10 mouse cellular contexts compared by ENCODE assay signal in the genomic region with DNA sequence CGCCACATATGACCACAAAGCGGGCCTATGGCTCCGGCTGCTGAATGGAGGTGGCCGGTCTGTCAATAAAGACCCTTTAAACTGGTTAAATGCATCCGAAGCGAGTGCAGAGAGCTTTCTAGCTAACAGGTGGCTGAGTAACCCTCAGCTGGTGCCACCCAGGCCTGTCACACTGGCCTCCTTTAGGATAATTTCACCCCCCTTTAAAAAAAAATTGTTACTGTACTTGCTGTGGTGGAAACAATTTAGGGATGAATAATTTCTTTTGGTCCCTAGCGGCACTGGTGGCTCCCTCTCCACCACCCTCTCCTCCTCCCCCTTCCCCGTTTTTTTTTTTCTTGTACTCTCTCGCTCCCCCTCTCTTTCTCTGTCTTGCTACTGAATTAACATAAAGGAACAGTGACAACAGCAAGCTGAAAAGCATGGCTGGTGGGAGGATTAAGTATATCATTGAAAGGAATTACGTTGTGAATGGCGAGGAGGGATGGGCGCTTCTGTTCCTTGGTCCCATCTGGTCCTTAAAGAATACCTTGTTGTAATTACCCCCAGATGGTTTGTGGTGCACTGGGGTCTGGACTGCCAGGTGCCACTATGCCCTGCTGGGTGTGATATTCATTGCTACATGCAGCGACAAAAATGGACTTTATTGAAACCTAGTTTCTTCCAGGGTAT.
DNase-seq lines count a peak whose midpoint lies in the region; ATAC-seq and TF ChIP-seq lines count a peak whose summit lies in the region.
"Had no signal": no experiment of that assay in that cellular context is flagged by ENCODE, and none has a peak within 500 bp of the region (broad histone marks: within the 10 kb centered on the region; RNA-seq: fewer than 3 reads in every experiment).

No protein-coding gene starts in this region.

- H3K27ac ChIP-seq in heart, embryonic 14.5 days (replicated peaks in 1 of 2; ENCODE audit: control insufficient read depth in 1 of 2, insufficient read depth in 1 of 2, low read depth in 2 of 2, low read length in 2 of 2), result no peak overlapping the region
- no peak overlapping the region for H3K27ac ChIP-seq in hindbrain, embryonic 12.5 days
- H3K27ac ChIP-seq in midbrain, embryonic 16.5 days (ENCODE audit: low read length), result no peak overlapping the region
- no peak overlapping the region for H3K27ac ChIP-seq in liver, postnatal 0 days (ENCODE audit: low read depth)

- no peak overlapping the region for H3K9ac ChIP-seq in heart, embryonic 14.5 days (ENCODE audit: low read length)
- H3K9ac ChIP-seq in hindbrain, embryonic 12.5 days, result no peak overlapping the region
- peak overlapping the region; percentile 41; the same call in 1 of the 2 replicates for H3K9ac ChIP-seq in midbrain, embryonic 16.5 days (ENCODE audit: low read depth, low read length)
- no peak overlapping the region for H3K9ac ChIP-seq in liver, postnatal 0 days (replicated peaks)

- no peaks in the 10 kb centered on the region for H3K36me3 ChIP-seq in heart, embryonic 14.5 days (ENCODE audit: control insufficient read depth, insufficient read depth, low read length)
- H3K36me3 ChIP-seq in hindbrain, embryonic 12.5 days, result no peaks in the 10 kb centered on the region
- no peaks in the 10 kb centered on the region for H3K36me3 ChIP-seq in midbrain, embryonic 16.5 days (ENCODE audit: control insufficient read depth, insufficient read depth, low read length)
- no peaks in the 10 kb centered on the region for H3K36me3 ChIP-seq in liver, postnatal 0 days (replicated peaks; ENCODE audit: insufficient read depth, low read length)

- H3K4me1 ChIP-seq in heart, embryonic 14.5 days (ENCODE audit: control insufficient read depth in 2 of 2, insufficient read depth in 2 of 2, low read length in 2 of 2), result no peaks in the 10 kb centered on the region
- H3K4me1 ChIP-seq in hindbrain, embryonic 12.5 days, result peaks cover 9% of the 10 kb centered on the region
- H3K4me1 ChIP-seq in midbrain, embryonic 16.5 days (ENCODE audit: control insufficient read depth, insufficient read depth, low read length), result peaks cover 10% of the 10 kb centered on the region
- no peaks in the 10 kb centered on the region for H3K4me1 ChIP-seq in liver, postnatal 0 days (ENCODE audit: insufficient read depth)

- WGBS in heart, embryonic 14.5 days, result 26% methylated on average over 13 of the region's 13 CpGs
- 3% methylated on average over 13 of the region's 13 CpGs for WGBS in hindbrain, embryonic 12.5 days
- 2% methylated on average over 13 of the region's 13 CpGs for WGBS in midbrain, embryonic 16.5 days
- WGBS in liver, postnatal 0 days (ENCODE audit: insufficient replicate concordance), result 31% methylated on average over 13 of the region's 13 CpGs

- ATAC-seq in heart, embryonic 14.5 days (ENCODE audit: insufficient number of reproducible peaks, insufficient read depth, low FRiP score, low read depth), result no peak
- ATAC-seq in hindbrain, embryonic 12.5 days (ENCODE audit: low FRiP score), result peak; percentile 87
- ATAC-seq in midbrain, embryonic 16.5 days, result peak; percentile 80
- no peak for ATAC-seq in granulocyte monocyte progenitor cell, adult 5-6 weeks (replicated peaks; ENCODE audit: poor library complexity, severe bottlenecking)
- no peak for ATAC-seq in liver, postnatal 0 days

- no peak for DNase-seq in heart, postnatal 4 days
- DNase-seq in embryo, embryonic 9.5 days (ENCODE audit: extremely low spot score), result peak; percentile 28
- DNase-seq in cerebellum, adult 9-11 months, result no peak
- no peak for DNase-seq in liver, postnatal 0 days
- DNase-seq: cerebellum, adult 9-10 months; gastrocnemius, postnatal 10 days had no signal

- no peaks in the 10 kb centered on the region for H3K27me3 ChIP-seq in heart, embryonic 14.5 days (ENCODE audit: control insufficient read depth, insufficient read depth, low read length)
- H3K27me3 ChIP-seq in hindbrain, embryonic 12.5 days, result peaks cover 17% of the 10 kb centered on the region
- no peaks in the 10 kb centered on the region for H3K27me3 ChIP-seq in midbrain, embryonic 16.5 days (ENCODE audit: control insufficient read depth, insufficient read depth, low read depth, low read length)
- no peaks in the 10 kb centered on the region for H3K27me3 ChIP-seq in liver, postnatal 0 days (ENCODE audit: insufficient read depth, low read length)

- H3K4me3 ChIP-seq in heart, embryonic 14.5 days (ENCODE audit: control insufficient read depth in 1 of 2, insufficient read depth in 1 of 2, low read depth in 1 of 2, low read length in 2 of 2), result peak overlapping the region in 1 of 2 experiments; percentile 20; a peak in 1 of 4 replicates
- H3K4me3 ChIP-seq in hindbrain, embryonic 12.5 days, result peak overlapping the region; percentile 16
- H3K4me3 ChIP-seq in midbrain, embryonic 16.5 days (ENCODE audit: low read depth, low read length), result peak overlapping the region; percentile 30
- H3K4me3 ChIP-seq in liver, postnatal 0 days (ENCODE audit: low read depth, low read length), result no peak overlapping the region

- H3K4me2 ChIP-seq in heart, embryonic 14.5 days (ENCODE audit: low read length), result peak overlapping the region; percentile 56
- peak overlapping the region; percentile 49 for H3K4me2 ChIP-seq in hindbrain, embryonic 12.5 days (replicated peaks)
- peak overlapping the region; percentile 59 for H3K4me2 ChIP-seq in midbrain, embryonic 16.5 days (ENCODE audit: low read length)
- no peak overlapping the region for H3K4me2 ChIP-seq in liver, postnatal 0 days (ENCODE audit: low read depth, low read length)

- no peaks in the 10 kb centered on the region for H3K9me3 ChIP-seq in heart, embryonic 14.5 days (ENCODE audit: control insufficient read depth, low read length)
- H3K9me3 ChIP-seq in hindbrain, embryonic 12.5 days (replicated peaks), result no peaks in the 10 kb centered on the region
- H3K9me3 ChIP-seq in midbrain, embryonic 16.5 days (replicated peaks; ENCODE audit: control insufficient read depth, low read length, poor library complexity, severe bottlenecking), result no peaks in the 10 kb centered on the region
- no peaks in the 10 kb centered on the region for H3K9me3 ChIP-seq in liver, postnatal 0 days (ENCODE audit: low read length)

- no peak for TF ChIP-seq CTCF in liver, postnatal 0 days (IDR thresholded peaks at IDR 0.05; ENCODE audit: low read depth)

- TF ChIP-seq EP300 in liver, postnatal 0 days (IDR thresholded peaks at IDR 0.05; ENCODE audit: low read depth), result no peak

Comparison
In these comparisons a context has a peak if more than half of its experiments do, and no peak if none do; other contexts are left out.
1. ATAC-seq: peak in hindbrain, embryonic 12.5 days (single experiment) and midbrain, embryonic 16.5 days (single experiment); none in heart, embryonic 14.5 days (single experiment), granulocyte monocyte progenitor cell, adult 5-6 weeks (single experiment) and liver, postnatal 0 days (single experiment).